Mouse (Mus musculus) erythroblast, embryonic 14.5 days (primary cell): ENCODE results near the gene Txndc11.

Source experiments
- GATA1 ChIP-seq: IDR thresholded peaks from 2 replicates; pipeline ENCODE4 v1.6.1; 2012; ENCODE audit warnings: low read length, inconsistent platforms, mixed read lengths
- TAL1 ChIP-seq: IDR thresholded peaks from 3 replicates; pipeline ENCODE4 v1.6.1; 2012; ENCODE audit warnings: low read length, inconsistent platforms, mixed read lengths

DNA sequence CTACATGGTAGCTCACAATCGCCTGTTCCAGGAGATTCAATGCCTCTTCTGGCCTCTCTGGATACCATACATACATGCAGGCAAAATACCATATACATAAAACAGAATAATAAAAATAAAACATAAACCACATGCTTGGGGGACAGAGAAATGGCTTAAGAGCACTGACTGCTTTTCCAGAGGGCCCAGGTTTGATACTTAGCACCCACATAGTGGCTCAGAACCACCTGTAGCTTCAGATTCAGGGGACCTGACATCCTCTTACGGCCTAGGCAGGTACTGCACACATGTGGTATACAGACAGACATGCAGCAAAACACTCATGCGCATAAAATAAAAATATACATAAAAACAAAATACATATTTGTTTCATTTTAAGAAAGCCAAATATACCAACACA lies 48.2 kb downstream of the Txndc11 start:
- TF ChIP-seq TAL1 (no peak), GATA1 (no peak)
